Mouse (Mus musculus) adrenal gland, postnatal 36 days (tissue): ENCODE measurements around the gene Vmn1r163. TPM values are rescaled to one million over a fixed set of nuclear protein-coding genes. Genes with fewer than 3 reads are reported as not detected.
"Not testable (repeated sequence)": the region's sequence is repeated elsewhere in the genome, so short reads cannot be mapped to it uniquely, and the experiment has no call there.

Source experiments
- DNase-seq, 2 experiments: peaks; one replicate each; pipeline ENCODE4 v3.0.0; 2021; ENCODE audit warnings: mixed read lengths in 1 of 2
- long read RNA-seq, 2 experiments: library from polyadenylated mRNA; stranded (forward); transcript quantifications; one replicate each; pipeline ENCODE4 v2.0.0; 2021; ENCODE audit warnings: borderline sequencing depth in 2 of 2
- total RNA-seq, 2 experiments: library from RNA; stranded (reverse); gene quantifications; 2 replicates each; pipeline ENCODE4 v1.2.3; 2021

Vmn1r163 gene
- not detected for total RNA-seq
- long read RNA-seq, experiment 1 = 0 reads
- long read RNA-seq, experiment 2 = 0 reads

GRCm38 (mm10) chr7:23055240-23055639, at the start of gene Vmn1r163:
Vmn1r163 (plus strand) TSS chr7:23055540.
- DNase-seq = not testable (repeated sequence)

DNA sequence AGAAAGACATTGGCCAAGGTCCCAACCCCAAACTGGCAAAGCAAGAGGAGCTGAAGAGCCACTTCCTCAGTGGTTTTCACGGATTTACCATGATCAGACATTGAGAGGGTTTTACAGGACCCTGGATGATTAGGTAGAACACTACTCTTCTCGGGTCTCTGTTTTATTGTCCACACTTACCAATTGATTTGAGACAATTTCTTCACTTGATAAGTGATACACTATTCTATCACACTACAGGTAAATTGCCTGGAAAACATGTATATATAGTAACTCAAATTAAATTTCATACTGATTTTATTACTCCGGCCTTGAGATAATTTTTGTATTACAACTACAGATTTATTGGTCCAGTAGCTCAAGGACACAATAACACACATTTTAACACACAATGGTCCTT, 35.5 kb upstream of the Vmn1r163 start, which contains the start of gene Gm4216:
Gene Gm4216, minus strand, starts transcription at position 101 of the 400 bp plus-strand sequence.
- DNase-seq = not testable (repeated sequence)

DNA sequence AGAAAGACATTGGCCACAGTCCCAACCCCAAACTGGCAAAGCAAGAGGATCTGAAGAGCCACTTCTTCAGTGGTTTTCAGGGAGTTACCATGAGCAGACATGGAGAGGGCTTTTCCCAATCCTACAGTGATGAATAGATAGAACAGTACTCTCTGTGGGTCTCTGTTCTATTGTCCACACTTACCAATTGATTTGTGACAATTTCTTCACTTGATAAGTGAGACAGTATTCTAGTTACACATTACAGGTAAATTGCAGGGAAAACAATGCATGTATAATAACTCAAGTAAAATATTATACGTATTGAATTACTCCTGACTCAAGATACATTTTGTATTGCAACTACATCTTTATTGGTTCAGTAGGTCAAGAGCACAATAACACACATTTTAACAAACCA, 12.0 kb downstream of the Vmn1r163 start, which contains the start of gene Gm8720:
Gene Gm8720, minus strand, starts transcription at position 101 of the 400 bp plus-strand sequence.
- not testable (repeated sequence) for DNase-seq

Other genes starting within 250 kb of the Vmn1r163 start
- gene Vmn1r159, start 211.9 kb upstream of the Vmn1r163 start, total RNA-seq = not detected
- not detected for gene Vmn1r160, start 184.3 kb upstream of the Vmn1r163 start, total RNA-seq
- not detected for gene Gm4214, start 70.9 kb upstream of the Vmn1r163 start, total RNA-seq
- gene Gm4216, start 35.6 kb upstream of the Vmn1r163 start, total RNA-seq = not detected
- not detected for gene Gm8720, start 11.9 kb downstream of the Vmn1r163 start, total RNA-seq
- not detected for gene Gm10662, start 88.9 kb downstream of the Vmn1r163 start, total RNA-seq
- gene Vmn1r165, start 161.8 kb downstream of the Vmn1r163 start, total RNA-seq = not detected
- gene Vmn1r166, start 196.1 kb downstream of the Vmn1r163 start, total RNA-seq = not detected
- not detected for gene Gm6902, start 223.4 kb downstream of the Vmn1r163 start, total RNA-seq
- not detected for gene Nlrp4e, start 245.7 kb downstream of the Vmn1r163 start, total RNA-seq